Mouse (Mus musculus) cerebellum, adult 2 months (tissue): ENCODE measurements around the gene Barx1. TPM values are rescaled to one million over a fixed set of nuclear protein-coding genes. Genes with fewer than 3 reads are reported as not detected.

Experiments used
- DNase-seq, 2 experiments: peaks; one replicate each; pipeline ENCODE4 v3.0.0; 2021
- H3K27ac ChIP-seq: fragments of 200-500 bp; 2 replicates; pipeline ENCODE4 v1.5.1; 2012; ENCODE audit warnings: low read length, control low read depth, inconsistent platforms; ENCODE audit not compliant: insufficient read depth
- H3K27me3 ChIP-seq: fragments of 200-500 bp; 2 replicates; pipeline ENCODE4 v1.6.1; 2012; ENCODE audit warnings: inconsistent platforms, mild to moderate bottlenecking, low read length, moderate library complexity; ENCODE audit not compliant: control insufficient read depth, insufficient read depth
- H3K4me1 ChIP-seq: fragments of 200-500 bp; 2 replicates; pipeline ENCODE4 v1.6.1; 2011; ENCODE audit warnings: low read length; ENCODE audit not compliant: control insufficient read depth, insufficient read depth
- H3K4me3 ChIP-seq: fragments of 200-500 bp; replicated peaks from 2 replicates; pipeline ENCODE3; 2011; ENCODE audit warnings: mild to moderate bottlenecking, low read depth, low read length, control low read depth; ENCODE audit not compliant: insufficient read depth
- CTCF ChIP-seq: fragments of 200-500 bp; IDR thresholded peaks from 2 replicates; pipeline ENCODE4 v1.5.1; 2011; ENCODE audit warnings: low read depth, mild to moderate bottlenecking, control low read depth, low read length, moderate library complexity, borderline replicate concordance; ENCODE audit not compliant: insufficient read depth
- POLR2A ChIP-seq: fragments of 200-500 bp; IDR thresholded peaks from 2 replicates; pipeline ENCODE4 v1.6.1; 2011; ENCODE audit warnings: low read length, control low read depth, borderline replicate concordance; ENCODE audit not compliant: insufficient read depth
- WGBS: fragments of 180-500 bp; shearing (Covaris S2); methylation state at CpG from one replicate; pipeline ENCODE4 v1.1.7; 2018; 5-methylcytosine and 5-hydroxymethylcytosine counted together
- polyA plus RNA-seq: library from polyadenylated mRNA; depleted of rRNA; stranded (reverse); fragments of >200 nt; gene quantifications from 2 replicates; pipeline ENCODE4 v1.2.3, GENCODE M21; 2012

The Barx1 gene
- polyA plus RNA-seq, 1 experiment: not detected

DNA sequence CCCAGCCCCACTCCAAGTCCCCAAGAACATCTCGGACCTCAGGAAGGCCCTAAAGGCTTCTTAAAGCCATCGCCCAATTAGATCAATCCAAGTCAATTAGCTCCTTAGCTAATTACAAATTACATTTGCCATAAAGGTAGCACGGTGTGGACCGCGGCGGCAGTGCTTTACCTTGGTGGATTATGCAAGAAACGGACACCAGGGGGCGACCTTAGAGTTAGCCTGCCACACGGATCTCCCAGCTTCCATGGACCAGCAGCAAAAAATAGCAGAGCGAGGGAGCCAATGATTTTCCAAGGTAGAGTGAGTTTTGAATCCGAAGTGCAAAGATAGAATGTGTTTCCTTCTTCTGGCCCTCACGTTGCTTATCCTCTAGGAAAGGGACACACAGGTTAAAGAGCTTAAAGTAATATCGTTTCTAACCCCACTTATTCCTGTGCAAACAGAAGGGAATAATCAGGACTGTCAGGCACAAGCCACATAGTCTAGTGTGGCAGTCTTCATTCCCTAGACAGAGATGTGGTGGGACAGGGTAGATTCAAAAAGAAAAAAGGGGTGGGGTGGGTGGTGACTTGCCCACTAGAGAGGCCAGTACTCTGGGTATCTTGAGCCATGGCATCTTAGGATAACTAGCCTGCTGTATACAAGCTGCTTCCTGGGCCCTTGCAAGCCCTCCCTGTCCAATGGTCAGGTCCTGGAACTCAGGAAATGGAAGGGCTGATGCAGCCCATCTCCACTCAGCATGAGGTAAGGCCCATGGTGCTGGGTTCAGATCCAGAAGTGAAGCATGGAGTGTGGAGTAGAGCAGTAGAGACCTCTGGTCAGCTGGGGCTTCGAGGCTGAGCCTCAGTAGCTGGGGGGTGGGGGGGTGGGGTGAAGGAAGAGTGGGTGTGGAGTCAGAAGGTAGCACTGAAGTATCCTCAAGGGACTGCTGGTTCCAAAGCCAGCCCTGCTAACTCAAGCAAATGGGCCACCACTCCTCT, 8.7 kb upstream of the Barx1 start:
- peaks cover 6% of the 10 kb centered on the region; the same call in 1 of the 2 replicates for H3K27me3 ChIP-seq
- peak; percentile 64 to 79 for DNase-seq
- H3K27ac ChIP-seq: no peak overlapping the region
- 10% methylated on average over 14 of the region's 14 CpGs for WGBS
- no peak for TF ChIP-seq POLR2A
- TF ChIP-seq CTCF: peak; percentile 81
- H3K4me3 ChIP-seq: no peak overlapping the region
- H3K4me1 ChIP-seq: no peaks in the 10 kb centered on the region

DNA sequence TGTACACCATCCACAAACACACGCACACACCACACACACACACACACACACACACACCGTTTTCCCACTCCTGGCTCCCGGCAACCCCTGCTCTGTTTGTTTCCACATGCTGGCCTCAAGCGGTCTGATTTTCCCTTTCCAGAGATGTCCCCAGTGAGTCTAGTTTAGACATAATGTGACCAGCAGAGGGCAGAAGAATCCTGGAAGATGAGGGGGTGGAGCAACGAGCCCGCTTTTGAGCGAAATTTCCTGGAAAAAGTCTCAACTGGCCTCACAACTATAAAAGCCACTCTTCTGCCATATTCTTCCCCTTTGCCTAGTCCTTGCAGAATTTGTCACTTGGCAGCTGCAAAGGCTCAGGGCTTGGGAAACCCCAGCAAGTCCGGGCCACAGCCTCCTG, 7.2 kb upstream of the Barx1 start:
- WGBS: 2% methylated on average over 8 of the region's 8 CpGs
- H3K4me3 ChIP-seq: no peak overlapping the region
- H3K27me3 ChIP-seq: peaks cover 16% of the 10 kb centered on the region; the same call in 1 of the 2 replicates
- no peak overlapping the region for H3K27ac ChIP-seq
- peak; percentile 54 to 58 for DNase-seq
- no peaks in the 10 kb centered on the region for H3K4me1 ChIP-seq
- TF ChIP-seq POLR2A (no peak), CTCF (peak; percentile 73; the same call in 1 of the 2 replicates)

DNA sequence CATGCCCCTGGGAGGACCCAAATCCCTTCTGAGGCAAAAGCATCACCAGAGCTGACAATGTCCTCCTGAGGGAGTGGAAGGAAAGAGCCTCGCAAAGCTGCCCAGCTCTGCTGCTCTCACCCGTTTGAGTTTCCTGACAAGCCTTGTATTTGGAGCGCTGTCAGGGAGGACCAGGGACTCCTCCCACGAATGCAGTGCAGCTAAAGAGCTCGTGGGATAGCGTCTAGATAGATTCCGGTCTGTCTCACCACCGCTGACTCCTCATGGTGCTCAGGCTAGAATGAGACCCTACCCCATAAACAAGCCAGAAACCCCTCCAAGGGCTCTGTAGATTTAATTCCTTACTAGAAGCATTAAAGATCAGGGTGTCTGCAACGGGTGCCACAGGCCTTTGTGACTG, 5.0 kb upstream of the Barx1 start:
- Histone ChIP-seq H3K4me1 (no peaks in the 10 kb centered on the region), H3K27ac (no peak overlapping the region), H3K4me3 (no peak overlapping the region), H3K27me3 (peaks cover 20% of the 10 kb centered on the region; the same call in 1 of the 2 replicates)
- DNase-seq: no peak
- TF ChIP-seq POLR2A (no peak), CTCF (no peak)
- 19% methylated on average over 9 of the region's 9 CpGs for WGBS

DNA sequence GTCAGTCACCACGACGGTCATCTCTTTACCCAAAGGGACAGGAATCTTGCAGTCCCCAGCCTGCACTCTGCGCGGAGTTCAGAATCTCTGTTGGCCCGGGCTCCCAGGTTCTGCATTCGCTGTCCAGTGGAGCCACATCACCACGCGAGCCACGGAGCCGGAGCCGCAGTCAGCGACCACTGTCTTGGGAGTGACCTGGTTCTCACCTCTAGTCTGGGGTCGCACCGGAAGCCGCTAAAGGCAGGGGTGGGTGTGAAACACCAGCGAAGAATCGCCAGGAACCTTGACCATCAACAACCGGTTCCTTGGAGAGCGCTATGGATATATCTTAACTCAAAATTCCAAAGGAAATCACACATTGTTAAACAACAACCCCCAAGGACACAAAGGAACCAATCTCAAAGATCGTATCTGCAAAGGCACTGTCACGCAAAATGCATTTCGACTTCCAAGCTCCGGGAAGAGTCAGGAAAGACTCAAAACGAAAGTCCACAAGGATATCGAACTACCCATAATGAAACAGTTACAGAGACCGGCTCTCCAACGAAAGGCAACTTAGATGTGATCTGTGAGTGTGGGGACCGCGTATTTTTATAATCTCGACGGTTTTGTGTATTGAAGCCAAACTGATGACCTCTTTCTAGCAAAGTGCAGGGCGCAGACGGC, 4.1 kb upstream of the Barx1 start:
- DNase-seq: peak in 1 of 2 experiments; percentile 35
- TF ChIP-seq POLR2A: no peak
- TF ChIP-seq CTCF: no peak

DNA sequence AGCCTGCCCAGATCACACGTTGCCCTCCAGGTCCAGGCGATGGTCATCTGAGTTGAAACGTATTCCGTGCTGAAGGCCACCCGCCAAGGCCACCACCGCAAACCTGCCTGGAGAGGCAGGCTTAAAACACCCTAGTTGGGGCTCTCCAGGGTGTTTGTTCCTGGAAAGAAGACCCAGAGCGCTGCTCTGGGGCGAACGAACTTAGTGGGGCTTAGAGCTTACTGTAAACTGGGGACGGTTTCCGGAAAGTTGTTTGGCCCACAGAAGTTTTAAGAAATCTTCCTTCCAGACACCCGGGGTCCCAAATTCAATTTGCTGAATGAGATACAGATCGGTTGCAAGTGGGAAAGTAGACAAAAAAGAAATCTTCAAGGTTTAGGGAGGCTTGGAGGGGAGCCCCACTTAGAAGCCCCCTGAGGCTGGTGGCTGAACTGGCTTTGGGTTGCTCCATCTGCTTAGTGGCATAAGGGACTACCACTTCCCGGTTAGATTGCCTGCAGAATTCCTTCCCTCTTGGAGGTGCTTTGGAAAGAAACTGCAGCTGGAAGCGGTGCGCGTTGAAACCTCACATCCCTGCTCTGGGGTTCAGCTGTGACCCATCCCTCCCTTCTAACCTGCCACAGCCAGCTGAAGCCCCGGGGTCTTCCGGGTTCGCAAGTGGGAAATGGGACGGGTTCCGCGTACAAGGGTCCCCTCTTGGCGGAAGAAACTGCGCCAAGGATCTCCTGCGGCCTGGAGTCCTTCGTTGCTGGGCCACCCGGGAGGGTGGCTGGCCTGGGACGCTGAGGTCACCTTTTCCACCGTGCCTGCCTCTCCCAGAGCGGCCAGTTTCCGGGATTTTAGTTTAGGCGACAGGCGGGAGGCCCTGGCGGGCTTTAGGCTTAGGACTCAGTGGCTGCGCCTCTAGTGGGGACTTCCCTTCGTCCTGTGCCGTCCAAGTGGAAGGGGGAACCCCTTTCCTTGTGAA, 3.3 kb upstream of the Barx1 start:
- DNase-seq: peak in 1 of 2 experiments; percentile 30
- no peak overlapping the region for H3K27ac ChIP-seq
- H3K4me1 ChIP-seq: no peaks in the 10 kb centered on the region
- TF ChIP-seq CTCF (no peak), POLR2A (no peak)
- H3K4me3 ChIP-seq: no peak overlapping the region
- WGBS: 4% methylated on average over 38 of the region's 38 CpGs
- peaks cover 28% of the 10 kb centered on the region; the same call in 1 of the 2 replicates for H3K27me3 ChIP-seq

More for the DNA sequence above, 4.1 kb upstream of the Barx1 start:
- no peak overlapping the region for H3K27ac ChIP-seq
- H3K27me3 ChIP-seq: peaks cover 24% of the 10 kb centered on the region; the same call in 1 of the 2 replicates
- 3% methylated on average over 33 of the region's 33 CpGs for WGBS
- no peak overlapping the region for H3K4me3 ChIP-seq
- no peaks in the 10 kb centered on the region for H3K4me1 ChIP-seq

DNA sequence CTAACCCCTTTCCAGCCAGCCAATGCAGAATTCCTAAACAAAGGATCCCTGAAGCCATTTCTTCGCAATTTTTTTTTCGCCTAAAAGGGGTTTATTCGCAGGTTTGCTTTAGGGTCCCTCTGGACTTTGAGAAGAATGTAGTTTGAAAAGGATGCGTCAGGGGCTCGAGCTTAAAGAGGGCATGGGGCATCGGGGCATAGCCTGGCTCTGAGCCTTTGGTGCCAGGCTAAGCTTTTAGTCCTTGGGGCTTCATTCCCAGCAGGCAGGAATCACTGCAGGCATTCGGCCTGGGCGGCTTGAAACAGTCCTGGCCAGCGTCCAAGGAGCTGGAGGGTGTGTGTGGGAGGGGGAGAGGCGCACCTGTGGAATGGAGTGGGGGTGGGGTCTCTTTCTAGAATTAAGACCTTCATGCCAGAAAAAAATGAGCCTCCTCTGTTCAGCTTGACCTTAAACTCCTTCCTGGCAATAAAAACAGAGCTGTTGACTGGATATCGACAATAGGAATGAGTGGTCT, 2.5 kb upstream of the Barx1 start:
- Histone ChIP-seq H3K4me3 (no peak overlapping the region), H3K27ac (no peak overlapping the region), H3K4me1 (no peaks in the 10 kb centered on the region), H3K27me3 (peaks cover 34% of the 10 kb centered on the region; the same call in 1 of the 2 replicates)
- WGBS: 2% methylated on average over 11 of the region's 11 CpGs
- no peak for TF ChIP-seq POLR2A
- TF ChIP-seq CTCF: no peak
- DNase-seq: no peak

DNA sequence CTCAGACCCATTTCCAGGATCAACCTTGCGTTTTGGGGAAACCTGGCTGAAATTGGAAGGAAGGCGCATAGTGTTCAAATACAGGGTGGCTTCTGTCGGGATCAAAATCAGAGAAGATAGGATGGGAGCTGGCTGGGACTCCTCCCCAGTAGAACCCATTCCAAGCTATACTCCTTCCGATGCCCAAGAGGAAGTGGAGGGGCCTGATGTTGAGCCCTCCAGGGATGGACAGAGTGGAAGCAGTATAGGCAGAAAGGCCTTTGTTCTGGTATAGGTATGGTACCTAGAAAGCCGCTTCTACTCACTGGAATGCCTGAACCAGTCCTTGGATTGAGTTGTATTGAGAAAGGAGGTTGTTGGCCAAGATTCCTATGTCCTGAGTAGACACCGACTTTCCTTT, 2.1 kb upstream of the Barx1 start:
- H3K4me3 ChIP-seq: no peak overlapping the region
- H3K27me3 ChIP-seq: peaks cover 34% of the 10 kb centered on the region; the same call in 1 of the 2 replicates
- TF ChIP-seq POLR2A: no peak
- no peak for TF ChIP-seq CTCF
- no peak for DNase-seq
- H3K4me1 ChIP-seq: peaks cover 3% of the 10 kb centered on the region; the same call in 1 of the 2 replicates
- 17% methylated on average over 6 of the region's 6 CpGs for WGBS
- no peak overlapping the region for H3K27ac ChIP-seq
